Mouse (Mus musculus) central nervous system, embryonic 11.5 days (tissue): ENCODE measurements around the gene Tsc2. TPM values are rescaled to one million over a fixed set of nuclear protein-coding genes. Genes with fewer than 3 reads are reported as not detected.

Experiments used
- polyA plus RNA-seq: library from polyadenylated mRNA; depleted of rRNA; stranded (reverse); fragments of >200 nt; gene quantifications from 2 replicates; pipeline ENCODE4 v1.2.3, GENCODE M21; 2012; rRNA removed

Gene Tsc2
- 98.5 and 150 TPM in 2 replicates for polyA plus RNA-seq

DNA sequence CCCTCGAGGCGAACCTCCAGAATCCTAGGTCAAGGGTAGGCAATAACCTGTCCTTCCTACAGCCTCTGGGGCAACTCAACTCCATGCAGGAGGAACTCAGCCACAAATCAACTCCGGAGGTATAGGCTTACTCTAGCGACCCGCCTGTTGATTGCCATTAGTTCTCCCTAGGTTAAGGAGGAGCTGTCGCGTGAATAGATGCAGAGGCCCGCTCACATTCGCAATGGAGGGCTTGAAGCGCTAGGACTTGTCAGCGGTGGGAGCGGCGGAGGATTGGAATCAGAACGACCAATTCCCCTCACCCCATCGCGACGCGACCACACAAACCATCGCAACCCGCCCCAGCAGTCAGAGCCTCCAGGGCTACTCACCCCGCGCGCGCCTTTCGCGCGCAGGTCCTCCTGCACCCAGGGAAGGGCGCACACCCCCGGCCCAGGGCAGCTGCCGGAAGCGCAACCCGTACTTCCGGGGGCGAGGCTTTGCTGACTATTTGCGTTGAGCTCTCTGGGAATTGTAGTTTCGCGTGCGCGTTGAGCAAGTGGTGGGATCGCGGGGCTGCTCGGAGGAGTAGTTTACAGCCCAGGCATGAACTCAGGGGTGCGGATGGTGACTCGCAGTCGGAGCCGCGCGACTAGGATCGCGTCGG is at the start of gene Tsc2, which contains the start of gene Nthl1:
Gene Tsc2 (minus strand): TSS at position 464 of the 646 bp plus-strand sequence.
Gene Nthl1 (plus strand): TSS at position 514 of the 646 bp plus-strand sequence.

GRCm38 (mm10) chr17:24669545-24670245 is 37.3 kb upstream of the Tsc2 start, which contains the start of gene Zfp598:
Gene Zfp598 (plus strand): TSS chr17:24669687.

DNA sequence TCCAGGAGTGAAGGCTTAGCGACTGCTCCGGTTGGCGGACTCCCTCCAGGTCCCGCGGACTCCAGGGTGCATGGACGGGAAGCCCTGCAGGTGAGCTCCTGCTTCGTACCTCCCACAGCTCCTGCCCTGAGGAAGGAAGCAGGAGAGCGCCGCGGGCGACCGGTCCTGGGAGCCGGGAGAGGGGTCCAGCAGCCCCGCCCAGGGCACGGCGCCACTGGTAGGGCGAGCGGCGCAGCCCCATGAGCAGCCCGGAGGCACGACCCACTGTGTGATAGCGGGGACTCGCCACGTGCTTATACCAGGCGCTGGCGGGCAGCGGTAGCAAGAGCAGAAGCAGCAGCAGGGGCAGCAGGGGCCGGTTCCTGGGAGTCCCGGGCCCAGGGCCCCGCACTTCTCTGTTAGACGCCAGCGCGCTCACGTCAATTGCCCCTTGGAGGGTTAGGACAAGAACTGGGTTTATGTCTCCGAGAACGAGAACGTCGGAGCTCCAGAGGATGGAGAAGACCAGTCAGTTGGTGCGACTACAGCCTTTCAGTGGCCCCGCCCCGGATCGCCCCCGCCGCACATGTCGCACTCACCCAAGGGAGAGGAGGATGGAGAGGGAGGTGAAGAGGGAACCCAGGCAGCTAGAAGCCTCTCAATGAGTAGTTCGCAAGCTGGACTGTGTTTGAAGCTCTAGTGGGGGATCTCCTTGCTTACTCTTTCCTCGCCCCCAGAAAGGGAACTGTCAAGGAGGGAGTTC is 25.8 kb upstream of the Tsc2 start, which contains the start of gene Npw:
Gene Npw (minus strand): TSS at position 441 of the 742 bp plus-strand sequence.

GRCm38 (mm10) chr17:24650070-24650616 is 17.7 kb upstream of the Tsc2 start, which contains the start of gene Slc9a3r2:
Gene Slc9a3r2 (minus strand): TSS chr17:24650327.

DNA sequence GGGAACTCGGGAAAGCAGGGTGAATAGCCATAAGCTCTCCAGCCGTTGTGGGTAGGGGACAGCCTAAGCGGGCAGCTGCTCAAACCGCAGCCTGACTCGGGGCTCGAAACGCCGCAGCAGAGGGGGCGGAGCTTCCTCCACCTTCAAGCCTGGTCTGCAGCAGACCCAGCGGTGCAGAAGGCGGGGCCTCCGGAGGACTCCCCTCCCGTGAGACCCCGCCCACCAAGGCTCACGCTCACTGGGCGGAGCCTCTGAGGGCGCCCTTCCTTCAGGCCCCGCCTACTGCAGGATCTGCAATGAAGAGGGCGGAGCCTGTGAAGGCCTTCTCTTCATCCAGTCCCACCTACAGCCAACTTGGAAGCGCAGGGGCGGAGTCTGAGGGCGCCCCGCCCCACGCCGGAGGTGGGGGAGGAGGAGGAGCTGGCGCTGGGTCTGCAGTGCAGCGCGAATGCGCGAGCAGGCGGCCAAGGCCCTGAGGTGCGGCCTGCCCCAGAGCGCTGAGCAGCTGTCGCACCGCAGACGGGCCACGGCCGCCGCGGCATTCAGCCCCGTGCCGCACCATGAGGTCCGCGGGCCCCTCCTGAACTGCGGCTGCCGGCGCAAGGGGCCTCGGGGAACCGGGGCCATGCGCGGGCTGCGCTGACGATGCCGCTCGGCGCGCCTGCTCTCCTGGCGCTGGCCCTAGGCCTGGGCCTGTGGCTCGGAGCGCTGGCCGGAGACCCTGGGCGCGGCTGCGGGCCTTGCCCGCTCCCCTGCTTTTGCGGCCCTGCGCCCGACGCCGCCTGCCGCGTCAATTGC is 82.6 kb downstream of the Tsc2 start, which contains the start of gene Pkd1:
Gene Pkd1 (plus strand): TSS at position 217 of the 798 bp plus-strand sequence.

Other genes starting within 250 kb of the Tsc2 start
- 387 and 433 TPM in 2 replicates for gene Rnps1, start 218.1 kb downstream of the Tsc2 start, polyA plus RNA-seq
- 51.7 and 52.0 TPM in 2 replicates for gene Eci1, start 206.0 kb downstream of the Tsc2 start, polyA plus RNA-seq
- gene Dnase1l2, start 189.5 kb downstream of the Tsc2 start, polyA plus RNA-seq = 11.3 and 13.6 TPM in 2 replicates
- gene E4f1, start 162.3 kb downstream of the Tsc2 start, polyA plus RNA-seq = 45.4 and 62.2 TPM in 2 replicates
- gene Pgp, start 162.2 kb downstream of the Tsc2 start, polyA plus RNA-seq = 39.5 and 70.0 TPM in 2 replicates
- gene Bricd5, start 158.7 kb downstream of the Tsc2 start, polyA plus RNA-seq = 0.65 and 0.66 TPM in 2 replicates
- gene Mlst8, start 153.6 kb downstream of the Tsc2 start, polyA plus RNA-seq = 29.8 and 44.7 TPM in 2 replicates
- 28.4 and 30.5 TPM in 2 replicates for gene Caskin1, start 144.0 kb downstream of the Tsc2 start, polyA plus RNA-seq
- 155 and 253 TPM in 2 replicates for gene Traf7, start 104.7 kb downstream of the Tsc2 start, polyA plus RNA-seq
- 1.1 and 1.8 TPM in 2 replicates for gene Rab26, start 98.4 kb downstream of the Tsc2 start, polyA plus RNA-seq
- 40.1 and 43.7 TPM in 2 replicates for gene Pkd1, start 82.8 kb downstream of the Tsc2 start, polyA plus RNA-seq
- gene Nthl1, start 50 bp upstream of the Tsc2 start, polyA plus RNA-seq = 21.1 and 22.2 TPM in 2 replicates
- gene Slc9a3r2, start 17.7 kb upstream of the Tsc2 start, polyA plus RNA-seq = 26.4 and 32.7 TPM in 2 replicates
- gene Npw, start 25.8 kb upstream of the Tsc2 start, polyA plus RNA-seq = 0.26 TPM in 1 of 2 replicates, not detected in the other
- 71.2 and 73.0 TPM in 2 replicates for gene Zfp598, start 37.1 kb upstream of the Tsc2 start, polyA plus RNA-seq
- gene Syngr3, start 57.3 kb upstream of the Tsc2 start, polyA plus RNA-seq = 4.9 and 6.7 TPM in 2 replicates
- gene Gfer, start 63.5 kb upstream of the Tsc2 start, polyA plus RNA-seq = 30.2 and 39.5 TPM in 2 replicates
- gene Noxo1, start 63.6 kb upstream of the Tsc2 start, polyA plus RNA-seq = 6.4 and 7.1 TPM in 2 replicates
- gene Tbl3, start 75.0 kb upstream of the Tsc2 start, polyA plus RNA-seq = 66.5 and 85.6 TPM in 2 replicates
- gene Rnf151, start 85.4 kb upstream of the Tsc2 start, polyA plus RNA-seq = 0.63 and 0.70 TPM in 2 replicates
- gene Rps2, start 85.5 kb upstream of the Tsc2 start, polyA plus RNA-seq = 2,876 and 3,382 TPM in 2 replicates
- 177 and 184 TPM in 2 replicates for gene Ndufb10, start 91.8 kb upstream of the Tsc2 start, polyA plus RNA-seq
- 0.07 TPM in 1 of 2 replicates, not detected in the other for gene Rpl3l, start 95.2 kb upstream of the Tsc2 start, polyA plus RNA-seq
- gene Msrb1, start 104.0 kb upstream of the Tsc2 start, polyA plus RNA-seq = 27.4 and 35.8 TPM in 2 replicates
- gene Hs3st6, start 120.4 kb upstream of the Tsc2 start, polyA plus RNA-seq = 0.42 and 0.88 TPM in 2 replicates
- gene Meiob, start 171.7 kb upstream of the Tsc2 start, polyA plus RNA-seq = 0.12 and 0.19 TPM in 2 replicates
- 22.7 and 23.0 TPM in 2 replicates for gene Hagh, start 207.5 kb upstream of the Tsc2 start, polyA plus RNA-seq
- 15.9 and 17.5 TPM in 2 replicates for gene Fahd1, start 217.7 kb upstream of the Tsc2 start, polyA plus RNA-seq
- 0.09 and 0.22 TPM in 2 replicates for gene Igfals, start 233.4 kb upstream of the Tsc2 start, polyA plus RNA-seq